Mouse (Mus musculus) liver, postnatal 0 days (tissue): ENCODE results near the gene H2afb2. TPM values are rescaled to one million over a fixed set of nuclear protein-coding genes. Genes with fewer than 3 reads are reported as not detected.

Experiments
- ATAC-seq: fragments of 200-750 bp; cut with Nextera tagmentation; 2 replicates; pipeline ENCODE4 v1.8.0; 2017; ENCODE audit warnings: mild to moderate bottlenecking, moderate library complexity
- DNase-seq: peaks from one replicate; pipeline ENCODE4 v3.0.0-alpha.2; 2016
- H3K27ac ChIP-seq: fragments of 300-500 bp; sonication (generic); 2 replicates; pipeline ENCODE4 v1.5.1; 2014; ENCODE audit warnings: antibody characterized with exemption, moderate library complexity, mild to moderate bottlenecking, low read depth
- H3K27me3 ChIP-seq: fragments of 300-500 bp; sonication (generic); 2 replicates; pipeline ENCODE4 v1.6.1; 2014; ENCODE audit warnings: low read length, control low read depth, mixed read lengths; ENCODE audit not compliant: insufficient read depth
- H3K36me3 ChIP-seq: fragments of 300-500 bp; sonication (generic); replicated peaks from 2 replicates; pipeline ENCODE4 v1.6.1; 2014; ENCODE audit warnings: mild to moderate bottlenecking, control low read depth, low read length, moderate library complexity, mixed read lengths; ENCODE audit not compliant: insufficient read depth
- H3K4me1 ChIP-seq: fragments of 300-500 bp; sonication (generic); 2 replicates; pipeline ENCODE4 v1.6.1; 2014; ENCODE audit warnings: antibody characterized with exemption, mild to moderate bottlenecking, control low read depth; ENCODE audit not compliant: insufficient read depth
- H3K4me2 ChIP-seq: fragments of 300-500 bp; sonication (generic); 2 replicates; pipeline ENCODE4 v1.6.1; 2014; ENCODE audit warnings: low read depth, mild to moderate bottlenecking, low read length, moderate library complexity, mixed read lengths
- H3K4me3 ChIP-seq: fragments of 300-500 bp; sonication (generic); 2 replicates; pipeline ENCODE4 v1.5.1; 2014; ENCODE audit warnings: low read depth, low read length
- H3K9ac ChIP-seq: fragments of 300-500 bp; sonication (generic); replicated peaks from 2 replicates; pipeline ENCODE4 v1.6.1; 2014; ENCODE audit warnings: mild to moderate bottlenecking, moderate library complexity
- H3K9me3 ChIP-seq: fragments of 300-500 bp; sonication (generic); 2 replicates; pipeline ENCODE4 v1.6.1; 2016; ENCODE audit warnings: mild to moderate bottlenecking, control low read depth, low read length, mixed read lengths
- CTCF ChIP-seq: sonication (generic); IDR thresholded peaks from 2 replicates; pipeline ENCODE4 v1.5.1; 2016; ENCODE audit warnings: antibody characterized with exemption, low read depth
- EP300 ChIP-seq: IDR thresholded peaks from 2 replicates; pipeline ENCODE4 v1.6.1; 2016; ENCODE audit warnings: antibody characterized with exemption, low read depth, mild to moderate bottlenecking
- WGBS: fragments of 180-500 bp; shearing (Covaris S2); extraction: QIAGEN DNeasy Blood & Tissue Kit; methylation state at CpG from one replicate; pipeline ENCODE4 v1.1.7; 2014; ENCODE audit not compliant: insufficient replicate concordance; 5-methylcytosine and 5-hydroxymethylcytosine counted together
- polyA plus RNA-seq: library from polyadenylated mRNA; unstranded; fragments of >200 nt; fragmentation: Nextera tagmentation; extraction: Ambion mirVana; gene quantifications from 2 replicates; pipeline ENCODE4 v1.2.1, GENCODE M21; 2015

The H2afb2 gene
- not detected in 2 replicates for polyA plus RNA-seq

DNA sequence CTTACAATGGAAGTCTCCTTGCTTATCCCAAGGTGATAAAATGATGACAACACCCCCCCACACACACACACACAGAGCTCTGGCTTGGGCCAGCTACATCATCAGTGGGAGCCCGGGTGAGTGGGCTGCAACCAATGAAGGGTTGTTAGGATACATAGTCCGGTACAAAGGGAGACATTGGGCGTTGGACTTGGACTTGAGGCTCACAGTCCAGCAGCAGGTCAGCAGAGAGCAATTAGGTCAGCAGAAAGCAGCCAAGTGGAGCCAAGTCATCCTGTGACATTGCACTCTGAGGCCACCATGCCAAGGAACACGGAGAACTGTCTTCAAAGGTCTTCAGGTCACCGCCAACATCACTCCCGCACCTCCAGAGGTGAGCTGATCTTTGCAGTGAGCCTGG, at the start of gene H2afb2:
TSS of gene H2afb2 (plus strand) at position 301 of the 400 bp plus-strand sequence.
- ATAC-seq (no peak), DNase-seq (no peak)
- no peak within 1 kb of the TSS for H3K4me3 ChIP-seq
- H3K9ac ChIP-seq = no peak within 1 kb of the TSS
- no peaks in the 10 kb centered on the region for H3K9me3 ChIP-seq
- WGBS = 80% methylated on average over 6 of the region's 6 CpGs
- no peaks in the 10 kb centered on the region for H3K4me1 ChIP-seq
- TF ChIP-seq EP300 (no peak), CTCF (no peak)
- no peaks in the 10 kb centered on the region for H3K27me3 ChIP-seq
- H3K27ac ChIP-seq = no peak within 1 kb of the TSS
- no peaks in the 10 kb centered on the region for H3K36me3 ChIP-seq
- no peak within 1 kb of the TSS for H3K4me2 ChIP-seq

Other genes with a start within 250 kb of the H2afb2 start
- gene Cpxcr1, start 232.2 kb upstream of the H2afb2 start, polyA plus RNA-seq = not detected in 2 replicates